Mouse (Mus musculus) stomach, postnatal 0 days (tissue): Measurements from ENCODE around the gene Hebp1. TPM values are rescaled to one million over a fixed set of nuclear protein-coding genes. Genes with fewer than 3 reads are reported as not detected.

Experiments
- ATAC-seq: fragments of 200-750 bp; cut with Nextera tagmentation; 2 replicates; pipeline ENCODE4 v1.8.0; 2017; ENCODE audit not compliant: low FRiP score, low TSS enrichment
- DNase-seq: peaks from one replicate; pipeline ENCODE4 v3.0.0-alpha.2; 2016; ENCODE audit warnings: low spot score
- H3K27ac ChIP-seq: fragments of 300-500 bp; sonication (generic); replicated peaks from 2 replicates; pipeline ENCODE4 v1.5.1; 2014; ENCODE audit warnings: mild to moderate bottlenecking, control low read depth
- H3K27me3 ChIP-seq: fragments of 300-500 bp; sonication (generic); 2 replicates; pipeline ENCODE4 v1.6.1; 2014; ENCODE audit warnings: low read length; ENCODE audit not compliant: control insufficient read depth, insufficient read depth
- H3K36me3 ChIP-seq: fragments of 300-500 bp; sonication (generic); 2 replicates; pipeline ENCODE4 v1.6.1; 2014; ENCODE audit warnings: low read length, mixed read lengths; ENCODE audit not compliant: control insufficient read depth, insufficient read depth
- H3K4me1 ChIP-seq: fragments of 300-500 bp; sonication (generic); replicated peaks from 2 replicates; pipeline ENCODE4 v1.6.1; 2014; ENCODE audit warnings: antibody characterized with exemption; ENCODE audit not compliant: control insufficient read depth, insufficient read depth
- H3K4me2 ChIP-seq: fragments of 300-500 bp; sonication (generic); replicated peaks from 2 replicates; pipeline ENCODE4 v1.6.1; 2014; ENCODE audit warnings: low read depth, mild to moderate bottlenecking, control low read depth, moderate library complexity
- H3K4me3 ChIP-seq: fragments of 300-500 bp; sonication (generic); 2 replicates; pipeline ENCODE4 v1.5.1; 2014; ENCODE audit warnings: low read depth, low read length, control low read depth
- H3K9ac ChIP-seq: fragments of 300-500 bp; sonication (generic); 2 replicates; pipeline ENCODE4 v1.6.1; 2014; ENCODE audit warnings: mild to moderate bottlenecking, low read length, control low read depth, mixed read lengths
- H3K9me3 ChIP-seq: fragments of 300-500 bp; sonication (generic); 2 replicates; pipeline ENCODE4 v1.6.1; 2016; ENCODE audit warnings: low read length; ENCODE audit not compliant: control insufficient read depth
- CTCF ChIP-seq: IDR thresholded peaks from 2 replicates; pipeline ENCODE4 v1.5.1; 2016; ENCODE audit warnings: antibody characterized with exemption, low read depth, mild to moderate bottlenecking, moderate library complexity
- EP300 ChIP-seq: optimal IDR thresholded peaks from 2 replicates; pipeline ENCODE3; 2016; ENCODE audit warnings: antibody characterized with exemption
- WGBS: fragments of 180-500 bp; shearing (Covaris S2); extraction: QIAGEN DNeasy Blood & Tissue Kit; methylation state at CpG from one replicate; pipeline ENCODE4 v1.1.7; 2014; 5-methylcytosine and 5-hydroxymethylcytosine counted together
- polyA plus RNA-seq: library from polyadenylated mRNA; unstranded; fragments of >200 nt; fragmentation: Nextera tagmentation; extraction: Ambion mirVana; gene quantifications from 2 replicates; pipeline ENCODE4 v1.2.1, GENCODE M21; 2015

Hebp1 gene
- polyA plus RNA-seq, 1 experiment from 2014 or later, result 33.7 TPM

DNA sequence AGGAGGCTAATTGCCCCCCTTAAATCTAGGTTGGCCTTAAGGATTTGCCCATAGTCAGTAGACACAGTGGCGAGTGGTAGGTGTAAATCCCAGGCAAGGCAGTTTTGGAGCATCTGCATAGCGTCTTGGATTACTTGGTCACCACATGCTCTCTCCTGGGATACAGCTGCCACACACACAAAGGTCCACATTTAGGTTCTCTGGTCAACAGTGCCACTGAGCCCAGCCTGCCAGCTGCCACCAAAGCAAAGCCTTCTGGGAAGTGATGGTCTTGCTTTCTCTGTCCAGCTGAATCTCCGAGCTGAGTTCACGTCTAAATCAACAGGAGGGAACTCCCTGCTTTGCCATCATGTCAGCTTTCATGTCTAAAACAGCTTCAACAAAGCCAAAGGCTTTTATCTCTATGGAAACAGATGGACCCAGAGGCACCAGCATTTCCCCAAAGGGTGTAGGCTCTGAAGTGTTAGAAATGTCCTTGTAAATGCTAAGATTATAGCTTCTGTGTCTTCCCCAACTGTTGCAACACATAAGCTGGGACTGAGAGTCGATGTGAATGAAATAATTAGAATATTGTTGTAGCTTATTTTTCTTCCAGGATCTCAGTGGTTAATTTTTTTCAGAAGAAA lies 73.0 kb downstream of the Hebp1 start:
- 61% methylated on average over 5 of the region's 5 CpGs for WGBS
- ATAC-seq, result no peak
- Histone ChIP-seq H3K9me3 (no peaks in the 10 kb centered on the region), H3K27ac (no peak overlapping the region), H3K9ac (no peak overlapping the region), H3K36me3 (no peaks in the 10 kb centered on the region), H3K4me3 (no peak overlapping the region), H3K4me2 (no peak overlapping the region), H3K27me3 (no peaks in the 10 kb centered on the region), H3K4me1 (no peaks in the 10 kb centered on the region)
- TF ChIP-seq EP300 (no peak), CTCF (no peak)
- DNase-seq, result no peak

DNA sequence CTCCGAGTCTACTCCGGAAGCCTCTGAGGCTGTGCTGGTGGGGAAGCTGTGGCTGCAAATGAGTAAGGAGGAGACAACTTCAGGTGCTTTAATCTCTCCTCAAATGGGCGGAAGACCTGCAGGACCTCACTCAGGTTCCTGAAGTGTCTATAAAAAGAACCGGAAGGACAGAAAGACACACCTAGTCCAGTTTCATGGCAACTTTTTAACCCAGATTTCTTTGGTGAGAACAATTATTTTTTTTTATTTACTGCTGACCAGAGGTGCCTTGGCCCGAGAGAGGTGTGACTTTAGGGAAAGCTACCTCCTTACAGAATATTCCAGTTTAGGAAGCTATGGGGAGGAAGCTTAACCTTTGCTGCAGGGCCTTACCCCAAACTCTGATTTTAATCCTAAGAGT lies 79.6 kb downstream of the Hebp1 start, which contains the start of gene Gprc5d:
Gene Gprc5d (minus strand): TSS at position 101 of the 400 bp plus-strand sequence.
- Histone ChIP-seq H3K4me3 (no peak within 1 kb of the TSS), H3K9me3 (no peaks in the 10 kb centered on the region), H3K27me3 (no peaks in the 10 kb centered on the region), H3K4me1 (no peaks in the 10 kb centered on the region), H3K36me3 (no peaks in the 10 kb centered on the region), H3K27ac (no peak within 1 kb of the TSS), H3K9ac (no peak within 1 kb of the TSS), H3K4me2 (no peak within 1 kb of the TSS)
- no peak for DNase-seq
- ATAC-seq, result no peak
- TF ChIP-seq CTCF (no peak), EP300 (no peak)
- 79% methylated on average over 5 of the region's 5 CpGs for WGBS

DNA sequence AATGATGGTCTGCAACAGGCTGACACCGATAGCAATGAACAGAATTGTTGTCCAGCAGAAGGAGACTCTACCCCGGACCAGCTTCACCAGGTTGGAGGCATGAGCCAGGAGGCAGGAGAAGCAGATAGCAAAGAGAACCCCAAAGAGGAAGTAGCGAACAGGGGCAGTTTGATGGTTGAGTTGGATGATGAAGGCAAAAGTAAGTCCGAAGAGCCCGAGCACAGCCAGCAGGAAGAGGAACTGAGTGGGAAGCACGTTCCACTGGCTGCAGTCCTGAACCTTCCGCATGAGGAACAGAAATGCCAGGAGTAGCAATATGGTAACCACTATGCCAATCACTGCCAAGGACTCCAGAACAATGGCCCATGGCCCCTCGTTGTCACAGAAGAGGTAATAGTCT lies 81.3 kb downstream of the Hebp1 start:
- no peak overlapping the region for H3K4me3 ChIP-seq
- TF ChIP-seq EP300, result no peak
- TF ChIP-seq CTCF, result no peak
- H3K4me2 ChIP-seq, result no peak overlapping the region
- no peaks in the 10 kb centered on the region for H3K4me1 ChIP-seq
- no peak overlapping the region for H3K9ac ChIP-seq
- no peaks in the 10 kb centered on the region for H3K27me3 ChIP-seq
- ATAC-seq, result no peak
- H3K36me3 ChIP-seq, result no peaks in the 10 kb centered on the region
- DNase-seq, result no peak
- H3K27ac ChIP-seq, result no peak overlapping the region
- WGBS, result 90% methylated on average over 8 of the region's 8 CpGs
- H3K9me3 ChIP-seq, result no peaks in the 10 kb centered on the region

DNA sequence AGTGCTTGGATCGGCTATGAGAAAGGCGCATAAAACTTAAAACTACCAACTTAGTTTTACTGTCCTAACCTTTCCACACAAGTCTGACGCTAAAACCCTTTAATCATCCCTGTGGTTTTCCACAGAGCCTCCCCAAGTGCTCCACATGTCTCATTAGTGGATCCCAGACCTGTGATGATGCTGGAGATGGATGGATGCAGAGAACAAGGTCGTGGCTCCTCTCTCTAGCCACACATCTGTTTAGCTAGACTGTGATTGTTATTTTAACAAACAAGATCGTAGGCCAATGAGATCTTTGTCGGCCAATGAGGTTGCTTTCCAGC lies 84.7 kb downstream of the Hebp1 start:
- 24% methylated on average over 6 of the region's 6 CpGs for WGBS
- Histone ChIP-seq H3K4me1 (no peaks in the 10 kb centered on the region), H3K36me3 (no peaks in the 10 kb centered on the region), H3K27ac (no peak overlapping the region), H3K9ac (no peak overlapping the region), H3K4me3 (no peak overlapping the region), H3K9me3 (no peaks in the 10 kb centered on the region), H3K27me3 (no peaks in the 10 kb centered on the region), H3K4me2 (no peak overlapping the region)
- no peak for TF ChIP-seq EP300
- no peak for TF ChIP-seq CTCF
- ATAC-seq (no peak), DNase-seq (no peak)

DNA sequence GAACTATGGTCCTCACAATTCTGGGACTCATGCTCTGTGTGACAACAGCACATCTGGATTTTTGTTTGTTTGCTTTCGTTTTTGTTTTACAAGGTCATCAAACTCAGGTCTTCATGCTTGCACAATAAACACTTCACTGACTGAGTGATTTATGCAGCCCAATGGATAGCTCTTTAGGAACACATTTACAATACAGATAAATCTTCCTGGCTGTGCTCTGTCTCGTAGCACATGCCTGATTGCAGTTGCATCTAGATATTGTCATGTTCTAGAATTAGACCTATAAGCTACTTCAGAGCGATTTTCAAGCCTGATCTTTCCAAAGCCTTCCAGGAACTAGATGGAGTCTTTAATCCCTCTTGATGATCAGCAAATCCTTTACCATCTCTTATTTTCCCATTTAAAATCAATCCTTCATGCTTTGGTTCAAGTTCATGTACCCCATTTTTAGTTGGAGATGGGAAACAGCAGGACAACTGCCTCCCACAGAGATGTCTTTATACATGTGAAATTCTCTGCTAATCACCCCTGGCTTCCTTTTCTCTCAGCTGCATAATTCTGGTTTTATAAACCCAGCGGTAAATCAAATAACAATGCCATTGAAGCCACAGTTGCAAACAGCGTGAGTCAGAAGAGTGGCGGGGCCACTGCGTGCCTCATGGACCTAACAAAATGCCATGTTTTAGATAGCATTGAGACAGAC lies 85.3 kb downstream of the Hebp1 start:
- no peaks in the 10 kb centered on the region for H3K36me3 ChIP-seq
- H3K4me1 ChIP-seq, result no peaks in the 10 kb centered on the region
- no peak overlapping the region for H3K4me3 ChIP-seq
- DNase-seq, result no peak
- no peaks in the 10 kb centered on the region for H3K9me3 ChIP-seq
- no peak for ATAC-seq
- TF ChIP-seq EP300, result no peak
- TF ChIP-seq CTCF, result no peak
- H3K4me2 ChIP-seq, result no peak overlapping the region
- WGBS, result 18% methylated on average over 7 of the region's 7 CpGs
- no peak overlapping the region for H3K9ac ChIP-seq
- H3K27me3 ChIP-seq, result no peaks in the 10 kb centered on the region
- no peak overlapping the region for H3K27ac ChIP-seq

DNA sequence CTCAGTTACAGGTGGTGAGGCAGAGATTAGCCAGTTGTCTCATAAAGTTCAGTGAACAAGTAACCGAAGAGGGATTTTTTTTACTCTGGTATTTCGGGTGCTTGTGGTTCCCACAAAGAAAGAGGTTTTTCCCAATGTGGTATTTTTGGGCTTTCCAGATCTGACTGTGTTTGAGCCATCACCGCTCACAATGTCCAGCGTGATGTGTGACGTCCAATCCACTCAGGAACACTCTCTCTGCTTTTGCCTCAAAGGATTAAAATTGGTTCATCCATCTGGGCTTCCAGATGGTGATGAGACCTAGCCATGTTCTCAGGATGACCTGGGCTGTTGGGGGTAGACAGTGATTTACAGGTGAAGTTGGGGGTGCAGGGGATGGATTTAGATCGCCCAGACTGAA lies 90.8 kb downstream of the Hebp1 start:
- Histone ChIP-seq H3K9me3 (no peaks in the 10 kb centered on the region), H3K9ac (no peak overlapping the region), H3K4me1 (no peaks in the 10 kb centered on the region), H3K4me3 (no peak overlapping the region), H3K4me2 (no peak overlapping the region), H3K36me3 (no peaks in the 10 kb centered on the region), H3K27me3 (no peaks in the 10 kb centered on the region), H3K27ac (no peak overlapping the region)
- DNase-seq, result no peak
- TF ChIP-seq CTCF (no peak), EP300 (no peak)
- ATAC-seq, result no peak
- 90% methylated on average over 6 of the region's 6 CpGs for WGBS
